Mouse (Mus musculus) embryonic facial prominence, embryonic 10.5 days (tissue): ENCODE measurements at regions not wholly inside any gene's neighbourhood (a gene's known extent, or its start where the extent isn't known, plus 50 kb on each side); places are given as distances from the start of the nearest gene placed in this dataset.

Experiments used
- DNase-seq: peaks from one replicate; pipeline ENCODE4 v3.0.0-alpha.2; 2017; ENCODE audit warnings: low spot score
- H3K27ac ChIP-seq: fragments of 300-500 bp; sonication (generic); replicated peaks from 2 replicates; pipeline ENCODE4 v1.5.1; 2016; ENCODE audit warnings: mild to moderate bottlenecking
- H3K27me3 ChIP-seq: fragments of 300-500 bp; sonication (generic); replicated peaks from 2 replicates; pipeline ENCODE4 v1.6.1; 2016; ENCODE audit warnings: low read depth, mild to moderate bottlenecking; ENCODE audit not compliant: poor library complexity, severe bottlenecking
- H3K36me3 ChIP-seq: fragments of 300-500 bp; sonication (generic); replicated peaks from 2 replicates; pipeline ENCODE4 v1.6.1; 2016; ENCODE audit warnings: mild to moderate bottlenecking, moderate library complexity
- H3K4me1 ChIP-seq: fragments of 300-500 bp; sonication (generic); 2 replicates; pipeline ENCODE4 v1.6.1; 2016
- H3K4me3 ChIP-seq: fragments of 300-500 bp; sonication (generic); 2 replicates; pipeline ENCODE4 v1.5.1; 2016; ENCODE audit warnings: mild to moderate bottlenecking, moderate library complexity
- H3K9me3 ChIP-seq: fragments of 300-500 bp; sonication (generic); 2 replicates; pipeline ENCODE4 v1.6.1; 2016; ENCODE audit warnings: mild to moderate bottlenecking
- WGBS: fragments of 180-500 bp; shearing (Covaris S2); methylation state at CpG from one replicate; pipeline ENCODE4 v1.1.7; 2016; 5-methylcytosine and 5-hydroxymethylcytosine counted together

DNA sequence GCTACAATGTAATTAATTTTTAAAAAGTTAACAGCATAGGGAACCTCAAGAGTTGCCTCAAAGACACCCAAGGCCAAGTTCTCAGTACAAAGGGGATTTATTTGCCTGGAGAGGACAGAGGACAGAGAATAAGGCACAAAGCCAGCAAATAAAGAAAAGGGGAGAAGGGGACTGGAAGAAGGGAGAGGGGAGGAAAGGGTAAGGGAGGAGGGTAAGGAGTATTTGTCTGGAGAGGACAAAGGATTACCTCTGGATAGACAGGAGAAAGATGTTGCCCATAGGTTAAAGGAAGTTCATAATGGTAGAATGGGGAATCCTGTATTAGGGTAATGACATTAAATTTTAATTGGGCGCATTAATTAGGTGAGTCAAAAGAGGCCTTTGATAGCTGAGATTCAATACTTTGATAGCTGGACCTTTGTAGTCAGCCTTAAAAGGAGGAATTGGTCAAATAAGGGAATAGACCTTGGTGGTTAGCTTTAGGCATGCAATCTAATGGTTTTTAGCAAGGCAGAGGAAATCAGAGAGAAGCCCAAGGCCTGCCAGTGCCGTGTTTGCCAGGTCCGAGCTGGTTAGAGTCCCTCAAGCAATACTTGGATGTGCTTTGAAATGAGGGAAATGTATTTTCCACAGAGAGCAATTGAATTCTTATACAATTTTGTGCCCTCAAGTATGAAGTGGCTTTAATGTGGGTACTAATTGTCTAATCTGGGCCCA lies 164.8 kb upstream of the Gnpda2 start:
- no peak overlapping the region for H3K4me3 ChIP-seq
- H3K4me1 ChIP-seq, result no peaks in the 10 kb centered on the region
- no peaks in the 10 kb centered on the region for H3K36me3 ChIP-seq
- no peaks in the 10 kb centered on the region for H3K9me3 ChIP-seq
- H3K27me3 ChIP-seq, result no peaks in the 10 kb centered on the region
- no peak overlapping the region for H3K27ac ChIP-seq
- WGBS, result 82% methylated on average over 3 of the region's 3 CpGs
- no peak for DNase-seq

DNA sequence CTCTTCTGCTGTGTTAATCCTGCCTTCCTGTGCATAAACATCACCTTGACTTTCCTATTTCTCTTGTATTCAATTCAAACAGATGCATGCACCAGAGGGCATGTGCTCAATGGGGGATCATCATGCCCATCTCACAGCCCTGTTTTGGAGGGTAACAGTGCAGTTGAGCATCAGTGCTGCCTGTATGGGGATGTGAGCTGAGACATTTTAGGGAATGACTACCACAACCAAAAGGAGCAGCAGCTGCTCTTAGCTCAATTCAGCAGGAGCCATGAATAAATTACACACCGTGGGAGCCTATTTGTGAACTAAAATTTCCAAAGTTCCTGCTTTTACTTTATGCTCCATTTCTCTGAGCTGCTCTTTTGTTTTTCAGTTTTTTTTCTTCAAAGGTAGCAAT lies 164.2 kb upstream of the Gnpda2 start:
- no peak for DNase-seq
- WGBS, result 69% methylated on average over 1 of the region's 1 CpGs
- H3K27ac ChIP-seq, result no peak overlapping the region

DNA sequence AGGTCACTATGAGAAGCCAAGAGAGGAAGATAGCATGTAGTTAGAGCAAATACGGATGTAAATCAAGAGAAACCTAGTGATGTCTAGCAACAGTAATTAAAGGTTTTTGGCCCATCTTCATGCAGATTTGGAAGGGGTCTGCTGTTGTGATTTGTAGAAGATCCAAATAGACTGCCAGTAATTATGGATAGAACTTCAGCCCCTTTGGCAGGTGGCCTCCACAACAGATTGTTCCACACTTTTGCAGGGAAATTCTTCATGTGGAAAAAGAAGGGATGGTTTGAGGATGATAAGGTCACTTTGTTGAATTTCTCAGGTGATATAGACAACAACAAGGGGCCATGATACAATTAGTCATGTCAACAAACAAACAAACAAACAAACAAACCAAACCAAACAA lies 148.4 kb upstream of the Gnpda2 start:
- Histone ChIP-seq H3K36me3 (no peaks in the 10 kb centered on the region), H3K9me3 (no peaks in the 10 kb centered on the region), H3K27me3 (no peaks in the 10 kb centered on the region), H3K4me1 (no peaks in the 10 kb centered on the region), H3K27ac (no peak overlapping the region), H3K4me3 (no peak overlapping the region)
- WGBS, result 94% methylated on average over 1 of the region's 1 CpGs
- DNase-seq, result no peak

More for the DNA sequence above, 164.2 kb upstream of the Gnpda2 start:
- Histone ChIP-seq H3K36me3 (no peaks in the 10 kb centered on the region), H3K4me3 (no peak overlapping the region), H3K9me3 (no peaks in the 10 kb centered on the region), H3K27me3 (no peaks in the 10 kb centered on the region), H3K4me1 (no peaks in the 10 kb centered on the region)

DNA sequence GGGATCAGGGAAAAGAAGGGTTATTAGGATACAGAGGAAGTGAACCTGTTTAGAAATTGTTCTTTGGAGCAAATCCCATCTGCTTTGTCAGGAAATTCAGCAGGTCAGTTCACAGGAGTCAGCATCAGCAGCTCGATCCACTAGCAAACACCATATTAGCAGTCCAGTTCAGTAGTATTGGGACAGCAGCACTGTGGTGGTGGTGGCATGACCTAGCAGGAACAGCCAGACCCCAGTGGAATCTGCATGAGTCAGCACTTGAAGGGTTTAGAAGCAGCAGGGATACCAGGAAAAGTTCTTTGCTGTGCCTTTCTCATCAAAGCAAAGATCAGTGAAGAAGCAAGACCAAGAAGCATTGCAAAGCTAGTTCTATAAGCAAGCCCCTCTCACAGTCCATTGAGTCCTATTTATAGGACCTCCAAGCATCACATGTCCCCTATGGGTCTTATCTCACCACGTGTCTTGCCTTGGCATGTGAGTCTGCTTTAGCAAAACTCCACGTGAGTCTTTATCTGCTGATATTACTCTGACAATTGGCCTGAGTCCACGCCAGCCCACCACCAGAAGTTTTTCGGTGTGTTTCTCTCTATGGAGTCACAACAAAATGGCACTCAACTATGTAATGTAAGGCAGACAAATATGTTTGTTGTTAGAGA lies 129.3 kb upstream of the Gnpda2 start:
- no peak overlapping the region for H3K4me3 ChIP-seq
- no peaks in the 10 kb centered on the region for H3K9me3 ChIP-seq
- 83% methylated on average over 5 of the region's 5 CpGs for WGBS
- H3K27me3 ChIP-seq, result no peaks in the 10 kb centered on the region
- DNase-seq, result no peak
- no peaks in the 10 kb centered on the region for H3K4me1 ChIP-seq
- H3K36me3 ChIP-seq, result no peaks in the 10 kb centered on the region
- no peak overlapping the region for H3K27ac ChIP-seq

DNA sequence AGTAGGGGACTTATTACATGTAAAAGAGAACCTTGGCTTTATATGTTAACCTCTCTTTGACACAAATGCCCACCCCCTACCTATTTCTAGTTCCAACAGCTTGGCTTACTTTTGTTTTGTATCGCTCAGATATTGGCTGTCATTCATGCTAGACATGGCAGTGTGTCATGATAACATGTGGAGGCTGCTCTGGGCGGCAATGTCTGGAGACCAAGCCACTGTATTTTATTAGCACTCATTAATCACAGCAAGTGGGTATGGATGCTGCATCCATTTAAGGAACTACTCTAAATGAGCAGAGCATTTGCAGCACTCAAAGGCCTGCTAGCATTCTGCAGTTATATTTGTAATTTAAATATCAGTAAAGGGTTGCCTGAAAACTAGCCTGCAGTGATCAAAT lies 123.9 kb upstream of the Gnpda2 start:
- Histone ChIP-seq H3K4me1 (no peaks in the 10 kb centered on the region), H3K27ac (no peak overlapping the region), H3K4me3 (no peak overlapping the region), H3K27me3 (no peaks in the 10 kb centered on the region), H3K36me3 (no peaks in the 10 kb centered on the region), H3K9me3 (no peaks in the 10 kb centered on the region)
- no peak for DNase-seq
- WGBS, result 82% methylated on average over 2 of the region's 2 CpGs

DNA sequence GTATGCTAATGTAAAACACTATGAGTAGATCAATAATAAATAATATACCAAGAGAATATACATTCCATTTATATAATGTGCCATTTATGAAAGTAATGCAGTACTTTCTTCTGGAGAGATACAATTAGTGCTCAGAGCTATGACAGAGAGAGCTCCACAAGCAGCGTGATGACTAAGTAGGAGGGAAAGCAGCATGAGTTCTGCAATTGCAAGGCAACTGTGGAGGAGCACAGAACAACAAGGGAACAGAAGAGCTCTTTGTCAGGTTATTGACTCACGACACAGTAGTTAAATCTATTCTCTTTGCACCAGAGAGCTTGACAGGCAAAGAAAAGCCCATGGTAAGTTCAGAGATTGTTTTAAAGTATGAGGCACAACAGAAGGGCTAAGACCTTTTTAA lies 115.0 kb upstream of the Gnpda2 start:
- Histone ChIP-seq H3K36me3 (no peaks in the 10 kb centered on the region), H3K4me3 (no peak overlapping the region), H3K9me3 (no peaks in the 10 kb centered on the region), H3K4me1 (no peaks in the 10 kb centered on the region), H3K27me3 (no peaks in the 10 kb centered on the region), H3K27ac (no peak overlapping the region)
- DNase-seq, result no peak
- WGBS, result 11% methylated on average over 2 of the region's 2 CpGs

DNA sequence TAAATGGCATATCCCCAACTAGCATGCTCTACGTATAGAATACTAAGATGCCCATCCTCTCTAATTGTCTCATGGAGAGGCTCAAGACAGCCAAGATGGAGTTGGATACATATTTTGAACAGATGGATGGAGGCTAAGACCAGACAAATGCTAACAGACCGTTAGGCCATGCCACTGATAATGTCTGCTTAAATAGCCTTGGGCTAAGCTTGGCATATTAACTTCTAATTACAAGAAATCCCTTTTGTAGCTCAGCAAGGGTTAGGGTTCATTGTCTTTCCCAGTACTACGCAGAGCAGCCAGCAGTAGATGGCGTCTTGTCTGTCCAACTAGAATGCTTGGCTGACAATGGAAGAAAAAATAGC lies 113.0 kb upstream of the Gnpda2 start:
- H3K4me1 ChIP-seq, result no peaks in the 10 kb centered on the region
- H3K27ac ChIP-seq, result no peak overlapping the region
- WGBS, result 62% methylated on average over 4 of the region's 4 CpGs
- H3K4me3 ChIP-seq, result no peak overlapping the region
- no peak for DNase-seq
- no peaks in the 10 kb centered on the region for H3K27me3 ChIP-seq
- H3K9me3 ChIP-seq, result no peaks in the 10 kb centered on the region
- no peaks in the 10 kb centered on the region for H3K36me3 ChIP-seq

DNA sequence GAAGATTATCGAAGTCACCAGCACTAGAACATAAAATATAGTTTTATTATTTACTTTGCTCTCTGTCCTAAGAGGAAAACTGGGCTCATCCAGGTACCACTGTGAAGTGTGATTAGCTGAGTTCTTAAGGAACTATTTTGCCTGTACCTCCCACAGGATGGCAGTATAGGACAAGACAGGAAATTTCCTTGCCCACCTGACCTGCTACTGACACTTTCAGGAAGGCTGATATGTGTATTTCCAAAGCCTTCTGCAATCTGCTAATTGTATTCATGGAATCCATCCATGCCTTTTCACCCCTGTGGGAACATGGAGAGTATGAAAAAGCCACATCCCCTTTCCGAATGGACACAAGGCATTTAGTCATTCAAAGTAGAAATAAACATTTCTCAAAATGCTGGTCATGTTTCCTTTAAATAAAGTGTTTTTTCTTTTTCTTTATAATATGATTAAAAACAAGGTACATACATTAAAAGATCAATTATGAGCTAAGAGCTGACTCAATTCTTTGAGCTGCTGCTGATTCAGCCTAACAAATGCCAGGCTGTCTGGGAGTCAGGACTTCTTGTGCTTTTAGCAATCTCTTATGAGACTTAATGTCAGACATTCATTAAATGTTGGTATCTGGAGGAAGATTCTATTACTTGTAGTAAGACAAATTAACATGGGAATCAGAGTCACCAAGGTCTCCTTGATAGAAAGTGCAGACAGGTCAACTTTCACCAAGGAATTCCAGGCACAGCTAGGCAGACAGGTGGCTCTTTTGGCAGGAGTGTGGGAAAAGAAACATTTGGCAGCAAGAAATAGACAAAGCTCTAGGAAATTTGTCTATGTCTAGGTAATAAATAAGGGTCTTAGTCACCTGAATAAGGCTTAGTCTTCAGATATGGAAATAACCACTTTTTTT lies 112.4 kb upstream of the Gnpda2 start:
- no peaks in the 10 kb centered on the region for H3K4me1 ChIP-seq
- H3K36me3 ChIP-seq, result no peaks in the 10 kb centered on the region
- no peak overlapping the region for H3K4me3 ChIP-seq
- peak; percentile 15 for DNase-seq
- no peaks in the 10 kb centered on the region for H3K9me3 ChIP-seq
- WGBS, result 71% methylated on average over 2 of the region's 2 CpGs
- no peak overlapping the region for H3K27ac ChIP-seq
- no peaks in the 10 kb centered on the region for H3K27me3 ChIP-seq

DNA sequence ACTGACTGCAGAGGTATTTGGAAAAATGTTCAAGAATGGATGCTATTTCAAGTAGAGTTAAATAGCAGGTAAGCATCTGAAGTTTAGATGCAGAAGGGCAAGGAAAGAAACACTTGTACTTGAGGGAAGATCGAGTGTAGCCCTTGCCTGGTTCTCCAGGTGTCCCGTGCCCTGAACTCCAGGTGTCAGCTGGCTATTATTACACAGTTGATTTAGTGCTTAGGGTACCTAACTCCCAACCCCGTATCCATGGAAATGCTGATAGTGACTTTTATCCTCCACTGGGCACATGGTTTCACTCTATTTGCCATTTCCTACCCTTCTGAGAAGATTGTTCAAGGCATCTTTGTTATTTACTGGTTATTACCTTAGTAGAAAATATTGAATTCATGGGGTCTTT lies 86.6 kb upstream of the Gnpda2 start:
- WGBS, result 75% methylated on average over 3 of the region's 3 CpGs
- DNase-seq, result no peak
- Histone ChIP-seq H3K4me1 (no peaks in the 10 kb centered on the region), H3K4me3 (no peak overlapping the region), H3K27me3 (no peaks in the 10 kb centered on the region), H3K9me3 (no peaks in the 10 kb centered on the region), H3K36me3 (no peaks in the 10 kb centered on the region), H3K27ac (no peak overlapping the region)

DNA sequence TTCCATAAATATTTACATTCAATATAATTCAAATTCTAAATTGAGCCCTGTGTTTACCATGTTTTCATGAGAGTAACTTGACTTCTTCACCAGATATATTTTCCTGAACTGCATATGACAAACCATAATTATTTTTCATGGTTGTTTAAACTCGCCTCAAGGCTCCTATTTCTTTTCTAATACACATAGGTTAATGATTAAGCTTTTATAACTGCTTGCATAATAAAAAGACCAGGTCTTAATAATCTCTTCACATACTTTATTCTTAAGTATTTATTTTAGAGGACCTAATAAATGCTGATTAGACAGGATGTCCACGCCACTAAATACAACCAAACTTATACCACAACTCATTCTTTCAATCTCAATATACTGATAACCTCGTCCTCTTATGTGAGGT lies 86.1 kb upstream of the Gnpda2 start:
- Histone ChIP-seq H3K4me3 (no peak overlapping the region), H3K4me1 (no peaks in the 10 kb centered on the region), H3K27me3 (no peaks in the 10 kb centered on the region), H3K36me3 (no peaks in the 10 kb centered on the region), H3K9me3 (no peaks in the 10 kb centered on the region), H3K27ac (no peak overlapping the region)
- 80% methylated on average over 3 of the region's 3 CpGs for WGBS
- DNase-seq, result no peak

DNA sequence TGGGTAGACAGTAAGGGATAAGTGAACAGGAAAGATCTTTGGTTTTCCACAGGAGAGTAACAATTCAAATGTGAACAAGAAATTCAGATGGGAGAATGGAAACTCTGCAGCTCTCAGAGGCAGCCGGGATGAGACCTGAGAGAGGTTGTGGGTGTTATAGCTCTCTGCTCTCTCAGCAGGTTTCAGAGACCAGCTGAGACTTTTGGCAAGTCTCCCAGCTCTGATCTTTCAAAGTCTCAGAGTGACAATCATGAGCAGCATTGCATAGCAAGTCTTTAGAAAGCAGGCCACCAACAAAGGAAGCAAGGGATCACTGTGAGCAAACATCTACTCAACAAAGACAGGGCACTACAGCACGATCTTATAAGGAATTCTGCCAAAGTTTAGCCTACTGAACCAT lies 73.4 kb upstream of the Gnpda2 start:
- DNase-seq, result no peak
- H3K36me3 ChIP-seq, result no peaks in the 10 kb centered on the region
- WGBS, result 73% methylated on average over 2 of the region's 2 CpGs
- H3K4me3 ChIP-seq, result no peak overlapping the region
- no peaks in the 10 kb centered on the region for H3K4me1 ChIP-seq
- no peak overlapping the region for H3K27ac ChIP-seq
- H3K9me3 ChIP-seq, result no peaks in the 10 kb centered on the region
- no peaks in the 10 kb centered on the region for H3K27me3 ChIP-seq

DNA sequence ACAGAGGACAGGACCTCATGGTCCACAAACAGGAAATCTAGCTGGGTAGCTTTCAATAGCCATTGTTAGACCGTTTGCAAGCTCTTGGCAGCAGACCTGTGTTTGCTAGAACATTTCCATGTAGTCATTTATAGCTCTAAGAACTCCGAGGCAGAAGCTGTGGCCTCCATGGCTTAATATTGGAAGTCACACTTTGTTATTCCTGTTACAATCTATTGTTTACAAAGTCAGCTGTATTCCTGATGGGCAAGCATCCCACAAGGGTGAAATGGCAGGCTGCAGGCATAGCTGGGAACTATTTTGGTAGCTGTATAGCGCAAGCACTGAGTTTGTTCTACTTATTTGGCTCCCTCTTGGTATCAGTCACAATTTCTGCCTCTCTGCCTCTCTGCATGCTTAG lies 71.8 kb upstream of the Gnpda2 start:
- no peak for DNase-seq
- Histone ChIP-seq H3K27me3 (no peaks in the 10 kb centered on the region), H3K27ac (no peak overlapping the region), H3K36me3 (no peaks in the 10 kb centered on the region), H3K4me3 (no peak overlapping the region), H3K4me1 (no peaks in the 10 kb centered on the region), H3K9me3 (no peaks in the 10 kb centered on the region)
- 80% methylated on average over 3 of the region's 3 CpGs for WGBS
